Mouse (Mus musculus) hindbrain, embryonic 13.5 days (tissue): ENCODE results near the gene Gjb2. TPM values are rescaled to one million over a fixed set of nuclear protein-coding genes. Genes with fewer than 3 reads are reported as not detected.

Source experiments
- ATAC-seq: fragments of 200-750 bp; cut with Nextera tagmentation; 2 replicates; pipeline ENCODE4 v1.8.0; 2017; ENCODE audit warnings: moderate TSS enrichment; ENCODE audit not compliant: low FRiP score
- H3K27ac ChIP-seq: fragments of 300-500 bp; sonication (generic); 2 replicates; pipeline ENCODE4 v1.5.1; 2015; ENCODE audit warnings: inconsistent platforms, mild to moderate bottlenecking, moderate library complexity
- H3K27me3 ChIP-seq: fragments of 300-500 bp; sonication (generic); 2 replicates; pipeline ENCODE4 v1.6.1; 2015; ENCODE audit warnings: mild to moderate bottlenecking, inconsistent platforms
- H3K36me3 ChIP-seq: fragments of 300-500 bp; sonication (generic); 2 replicates; pipeline ENCODE4 v1.6.1; 2015; ENCODE audit warnings: mild to moderate bottlenecking, inconsistent platforms
- H3K4me1 ChIP-seq: fragments of 300-500 bp; sonication (generic); replicated peaks from 2 replicates; pipeline ENCODE4 v1.6.1; 2015; ENCODE audit warnings: inconsistent platforms
- H3K4me2 ChIP-seq: fragments of 300-500 bp; sonication (generic); 2 replicates; pipeline ENCODE4 v1.6.1; 2015; ENCODE audit warnings: inconsistent platforms, mild to moderate bottlenecking, moderate library complexity
- H3K4me3 ChIP-seq: fragments of 300-500 bp; sonication (generic); 2 replicates; pipeline ENCODE4 v1.5.1; 2015; ENCODE audit warnings: mild to moderate bottlenecking, inconsistent platforms
- H3K9ac ChIP-seq: fragments of 300-500 bp; sonication (generic); 2 replicates; pipeline ENCODE4 v1.6.1; 2015; ENCODE audit warnings: mild to moderate bottlenecking, inconsistent platforms
- H3K9me3 ChIP-seq: fragments of 300-500 bp; sonication (generic); 2 replicates; pipeline ENCODE4 v1.6.1; 2016; ENCODE audit warnings: inconsistent platforms
- WGBS: fragments of 180-500 bp; shearing (Covaris S2); methylation state at CpG from one replicate; pipeline ENCODE4 v1.1.7; 2015; 5-methylcytosine and 5-hydroxymethylcytosine counted together
- polyA plus RNA-seq: library from polyadenylated mRNA; unstranded; fragments of >200 nt; fragmentation: Nextera tagmentation; extraction: Ambion mirVana; gene quantifications from 2 replicates; pipeline ENCODE4 v1.2.1, GENCODE M21; 2015

Gjb2 gene
- polyA plus RNA-seq, 1 experiment from 2014 or later, result 15.3 TPM

DNA sequence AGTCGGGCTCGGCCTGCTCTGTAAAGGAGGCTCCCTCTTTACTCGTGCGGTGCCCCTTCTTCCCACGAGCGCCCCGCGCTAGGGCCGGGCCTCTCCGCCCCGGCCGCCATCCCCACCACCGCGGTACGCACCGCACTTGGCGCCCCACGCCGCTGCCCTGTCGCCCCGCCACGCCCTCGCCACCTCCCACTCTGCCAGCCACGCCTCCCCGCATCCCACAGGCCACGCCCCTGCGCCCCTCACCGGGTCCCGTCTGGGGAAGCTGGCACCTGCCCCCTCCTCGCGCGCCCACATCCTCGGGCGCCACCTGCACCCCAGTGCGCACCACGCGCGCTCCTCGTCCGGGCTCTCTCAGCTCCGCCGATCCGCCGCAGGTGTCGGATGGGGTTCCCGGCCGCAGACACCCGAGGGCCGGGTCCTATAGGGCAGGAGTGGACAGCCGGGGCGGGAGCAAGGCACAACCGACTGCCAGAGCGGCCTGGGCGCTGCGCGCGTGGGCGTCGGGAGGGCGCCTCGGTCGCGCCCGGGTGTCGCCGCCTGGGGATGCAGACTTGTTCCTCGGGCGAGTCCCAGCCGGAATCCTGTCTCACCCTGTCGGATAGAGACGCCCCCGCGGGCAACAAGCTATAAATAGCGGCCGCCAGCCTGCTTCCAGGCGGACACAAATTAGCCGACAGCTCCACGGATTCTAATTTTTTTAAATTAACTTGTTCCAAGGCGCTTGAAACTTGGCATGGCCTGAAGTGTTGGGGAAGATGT, 46.8 kb downstream of the Gjb2 start, which contains the start of gene Gja3:
TSS of gene Gja3 (minus strand) at position 538 of the 759 bp plus-strand sequence.
- H3K4me2 ChIP-seq, result peak within 1 kb of the TSS; percentile 93
- H3K27ac ChIP-seq, result no peak within 1 kb of the TSS
- H3K9me3 ChIP-seq, result no peaks in the 10 kb centered on the region
- ATAC-seq, result peak; percentile 59
- WGBS, result under 1% methylated on average over 73 of the region's 79 CpGs
- H3K4me3 ChIP-seq, result peak within 1 kb of the TSS; percentile 54
- H3K36me3 ChIP-seq, result no peaks in the 10 kb centered on the region
- peak within 1 kb of the TSS; percentile 66 for H3K9ac ChIP-seq
- H3K27me3 ChIP-seq, result peaks cover 57% of the 10 kb centered on the region
- peaks cover 13% of the 10 kb centered on the region for H3K4me1 ChIP-seq

DNA sequence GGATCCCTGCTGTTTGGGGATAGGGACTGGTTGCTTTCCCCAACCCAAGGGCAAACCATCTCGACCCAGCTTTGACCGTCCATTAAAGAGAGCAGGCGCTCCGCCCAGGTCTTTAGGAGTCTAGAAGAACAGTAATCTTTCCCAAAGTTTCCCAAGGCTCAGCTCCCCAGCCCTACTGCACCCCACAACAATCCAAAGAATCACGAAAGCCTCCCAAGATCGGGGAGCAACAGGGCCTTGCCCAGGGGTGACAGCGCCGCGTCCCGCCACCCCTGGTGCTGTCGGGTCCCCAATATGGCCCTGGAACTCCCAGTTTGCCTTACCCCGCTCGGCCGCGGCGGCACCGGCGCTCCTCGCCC, 47.3 kb downstream of the Gjb2 start:
- Histone ChIP-seq H3K9me3 (no peaks in the 10 kb centered on the region), H3K4me1 (peaks cover 13% of the 10 kb centered on the region), H3K27me3 (peaks cover 57% of the 10 kb centered on the region), H3K36me3 (no peaks in the 10 kb centered on the region), H3K9ac (peak overlapping the region; percentile 66), H3K4me3 (peak overlapping the region; percentile 54), H3K4me2 (peak overlapping the region; percentile 93), H3K27ac (no peak overlapping the region)
- ATAC-seq, result 0 out of 2 replicates have a peak, but pooled peaks have one; percentile 7
- 5% methylated on average over 19 of the region's 19 CpGs for WGBS

DNA sequence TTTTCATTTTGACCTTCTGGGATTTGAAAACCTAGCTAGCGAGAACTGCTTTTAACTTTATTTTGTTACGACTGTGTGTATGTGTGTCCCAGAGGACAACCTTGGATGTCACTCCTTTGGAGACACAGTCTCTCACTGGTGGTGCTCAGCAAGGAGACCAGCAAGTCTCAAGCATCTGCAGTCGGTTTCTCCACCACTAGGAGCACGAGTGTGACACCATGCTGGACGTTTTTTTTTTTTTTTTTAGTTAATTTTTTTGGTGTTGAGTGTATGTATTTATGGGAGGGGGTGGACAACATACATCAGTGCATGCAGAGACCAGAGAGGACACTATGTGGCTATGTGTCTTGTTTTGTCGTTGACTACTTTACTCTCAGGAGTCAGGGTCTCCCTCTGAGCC, 51.8 kb downstream of the Gjb2 start:
- Histone ChIP-seq H3K27me3 (peaks cover 35% of the 10 kb centered on the region), H3K4me2 (no peak overlapping the region), H3K9ac (no peak overlapping the region), H3K27ac (no peak overlapping the region), H3K4me1 (peaks cover 7% of the 10 kb centered on the region), H3K4me3 (no peak overlapping the region), H3K9me3 (no peaks in the 10 kb centered on the region), H3K36me3 (no peaks in the 10 kb centered on the region)
- no peak for ATAC-seq
- WGBS, result 72% methylated on average over 6 of the region's 6 CpGs

Other genes starting within 250 kb of the Gjb2 start
- gene Zmym2, start 218.0 kb downstream of the Gjb2 start, polyA plus RNA-seq, result 70.1 and 77.0 TPM in 2 replicates
- gene Gja3, start 46.6 kb downstream of the Gjb2 start, polyA plus RNA-seq, result 0.27 and 0.69 TPM in 2 replicates
- not detected in 2 replicates for gene Gm4491, start 11.2 kb upstream of the Gjb2 start, polyA plus RNA-seq
- gene Gjb6, start 28.9 kb upstream of the Gjb2 start, polyA plus RNA-seq, result 18.0 and 18.4 TPM in 2 replicates